Mouse (Mus musculus) limb, embryonic 10.5 days (tissue): ENCODE measurements at regions not wholly inside any gene's neighbourhood (a gene's known extent, or its start where the extent isn't known, plus 50 kb on each side); places are given as distances from the start of the nearest gene placed in this dataset.

ENCODE experiments used
- DNase-seq: peaks from one replicate; pipeline ENCODE4 v3.0.0-alpha.2; 2017; ENCODE audit warnings: low spot score
- H3K27ac ChIP-seq: fragments of 300-500 bp; sonication (generic); 2 replicates; pipeline ENCODE4 v1.5.1; 2016; ENCODE audit warnings: mild to moderate bottlenecking
- H3K27me3 ChIP-seq: fragments of 300-500 bp; sonication (generic); 2 replicates; pipeline ENCODE4 v1.6.1; 2016; ENCODE audit warnings: low read depth, mild to moderate bottlenecking; ENCODE audit not compliant: poor library complexity, severe bottlenecking
- H3K36me3 ChIP-seq: fragments of 300-500 bp; sonication (generic); 2 replicates; pipeline ENCODE4 v1.6.1; 2016; ENCODE audit warnings: mild to moderate bottlenecking, moderate library complexity
- H3K4me1 ChIP-seq: fragments of 300-500 bp; sonication (generic); 2 replicates; pipeline ENCODE4 v1.6.1; 2016
- H3K4me3 ChIP-seq: fragments of 300-500 bp; sonication (generic); 2 replicates; pipeline ENCODE4 v1.5.1; 2016; ENCODE audit warnings: mild to moderate bottlenecking, moderate library complexity
- H3K9me3 ChIP-seq: fragments of 300-500 bp; sonication (generic); replicated peaks from 2 replicates; pipeline ENCODE4 v1.6.1; 2016; ENCODE audit warnings: mild to moderate bottlenecking
- WGBS: fragments of 180-500 bp; shearing (Covaris S2); methylation state at CpG from one replicate; pipeline ENCODE4 v1.1.7; 2016; 5-methylcytosine and 5-hydroxymethylcytosine counted together

- Histone ChIP-seq H3K4me1 (peaks cover 33% of the 10 kb centered on the region), H3K9me3 (no peaks in the 10 kb centered on the region), H3K27ac (peak overlapping the region; percentile 42; the same call in 1 of the 2 replicates), H3K27me3 (no peaks in the 10 kb centered on the region), H3K36me3 (no peaks in the 10 kb centered on the region), H3K4me3 (0 out of 2 replicates have a peak overlapping the region, but pooled peaks have one; percentile 18)
- DNase-seq = no peak
- 48% methylated on average over 8 of the region's 8 CpGs for WGBS
Observed at GRCm38 (mm10) chr11:105507332-105507971, 50.9 kb upstream of the March10 start.
